Comparison of ENCODE assay signal across 14 mouse cellular contexts in the genomic region with DNA sequence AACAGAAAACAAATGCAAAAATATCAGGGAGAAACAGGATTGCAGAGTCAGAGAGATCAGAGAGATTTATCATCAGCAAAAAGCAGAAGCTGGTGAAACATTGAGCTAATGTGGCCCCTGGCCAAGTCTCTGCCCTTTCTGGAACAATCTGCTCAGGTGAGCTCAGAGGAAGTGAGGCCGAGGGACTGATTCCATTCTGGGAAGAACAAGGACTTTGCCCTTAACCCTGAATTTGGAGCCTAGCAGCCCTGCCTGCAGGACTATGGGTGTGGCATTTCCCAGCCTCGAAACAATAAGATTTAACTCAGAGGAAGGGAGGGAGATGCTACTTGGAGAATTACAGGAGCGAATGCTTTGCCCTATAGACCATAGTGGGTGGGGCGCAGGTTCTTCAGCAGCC. TPM values are rescaled to one million over a fixed set of nuclear protein-coding genes. Genes with fewer than 3 reads are reported as not detected.
DNase-seq lines count a peak whose midpoint lies in the region; ATAC-seq and TF ChIP-seq lines count a peak whose summit lies in the region.
"Had no signal": no experiment of that assay in that cellular context is flagged by ENCODE, and none has a peak within 500 bp of the region (broad histone marks: within the 10 kb centered on the region; RNA-seq: fewer than 3 reads in every experiment).

No protein-coding gene starts in this region.

- no peak overlapping the region for H3K4me2 ChIP-seq in kidney, embryonic 15.5 days
- H3K4me2 ChIP-seq in intestine, embryonic 14.5 days (ENCODE audit: low read length): no peak overlapping the region
- H3K4me2 ChIP-seq: embryonic facial prominence, embryonic 13.5 days; midbrain, embryonic 12.5 days had no signal

- DNase-seq in adrenal gland, adult (ENCODE audit: inconsistent age in 2 of 2, low spot score in 1 of 2): peak; percentile 33 to 35
- DNase-seq in adrenal gland, adult 18-20 months (ENCODE audit: low spot score in 2 of 2): no peak
- DNase-seq in kidney, adult 2 months: peak; percentile 93
- no peak for DNase-seq in intestine, embryonic 14.5 days (ENCODE audit: low spot score)
- peak; percentile 23 to 47 for DNase-seq in kidney, postnatal 4 days
- no peak for DNase-seq in layer of hippocampus, adult 8-10 months (ENCODE audit: low spot score in 2 of 2)
- DNase-seq: lung, postnatal 36 days had no signal

- no peaks in the 10 kb centered on the region for H3K9me3 ChIP-seq in kidney, embryonic 15.5 days (replicated peaks)
- H3K9me3 ChIP-seq in intestine, embryonic 14.5 days (ENCODE audit: control insufficient read depth, low read length): no peaks in the 10 kb centered on the region
- H3K9me3 ChIP-seq: embryonic facial prominence, embryonic 13.5 days; forebrain, embryonic 10.5 days; midbrain, embryonic 12.5 days had no signal

- no peak overlapping the region for H3K4me3 ChIP-seq in kidney, adult 2 months (ENCODE audit: insufficient read depth, low read depth, low read length)
- H3K4me3 ChIP-seq in kidney, embryonic 15.5 days (replicated peaks): no peak overlapping the region
- no peak overlapping the region for H3K4me3 ChIP-seq in intestine, embryonic 14.5 days (ENCODE audit: low read depth, low read length)
- H3K4me3 ChIP-seq: embryonic facial prominence, embryonic 13.5 days; forebrain, embryonic 10.5 days; left cerebral cortex, adult 2 months; midbrain, embryonic 12.5 days had no signal

- no peaks in the 10 kb centered on the region for H3K27me3 ChIP-seq in kidney, adult 2 months (replicated peaks; ENCODE audit: control insufficient read depth, insufficient read depth, low read length)
- H3K27me3 ChIP-seq in kidney, embryonic 15.5 days: no peaks in the 10 kb centered on the region
- no peaks in the 10 kb centered on the region for H3K27me3 ChIP-seq in intestine, embryonic 14.5 days (replicated peaks; ENCODE audit: control insufficient read depth, insufficient read depth, low read length)
- H3K27me3 ChIP-seq: embryonic facial prominence, embryonic 13.5 days had no signal

- H3K27ac ChIP-seq in kidney, adult 2 months (ENCODE audit: insufficient read depth, low read depth, low read length): no peak overlapping the region
- no peak overlapping the region for H3K27ac ChIP-seq in kidney, embryonic 15.5 days
- H3K27ac ChIP-seq in intestine, embryonic 14.5 days (ENCODE audit: low read depth): no peak overlapping the region
- H3K27ac ChIP-seq: embryonic facial prominence, embryonic 13.5 days; forebrain, embryonic 10.5 days; kidney, postnatal 0 days; left cerebral cortex, adult 2 months; midbrain, embryonic 12.5 days had no signal

- 42% methylated on average over 4 of the region's 4 CpGs for WGBS in kidney, adult 2 months
- WGBS in kidney, embryonic 15.5 days: 76% methylated on average over 4 of the region's 4 CpGs
- 61% methylated on average over 4 of the region's 4 CpGs for WGBS in intestine, embryonic 14.5 days

- TF ChIP-seq POLR2A in kidney, adult 2 months (IDR thresholded peaks at IDR 0.05; ENCODE audit: low read depth, low read length): no peak

- ATAC-seq in kidney, embryonic 15.5 days (replicated peaks; ENCODE audit: low FRiP score): no peak
- ATAC-seq in intestine, embryonic 14.5 days (replicated peaks; ENCODE audit: low FRiP score, low TSS enrichment, low read depth): peak; percentile 61; the same call in 1 of the 2 replicates
- no peak for ATAC-seq in monocyte, adult 5-6 weeks (replicated peaks; ENCODE audit: insufficient number of reproducible peaks, low FRiP score, low TSS enrichment, poor library complexity, severe bottlenecking)

- no peak for TF ChIP-seq CTCF in kidney, adult 2 months (conservative IDR thresholded peaks at IDR 0.05; ENCODE audit: insufficient read depth, insufficient read length, low read depth, low read length)

- no peak overlapping the region for H3K9ac ChIP-seq in kidney, embryonic 15.5 days
- H3K9ac ChIP-seq in intestine, embryonic 14.5 days (ENCODE audit: low read length): no peak overlapping the region
- H3K9ac ChIP-seq: embryonic facial prominence, embryonic 13.5 days; midbrain, embryonic 12.5 days had no signal

- peaks cover 13% of the 10 kb centered on the region; the same call in 1 of the 2 replicates for H3K4me1 ChIP-seq in kidney, adult 2 months (ENCODE audit: control insufficient read depth, insufficient read depth, low read length)
- 0 out of 2 replicates have a peak, but pooled peaks cover 8% of the 10 kb centered on the region for H3K4me1 ChIP-seq in kidney, embryonic 15.5 days
- H3K4me1 ChIP-seq in intestine, embryonic 14.5 days (replicated peaks; ENCODE audit: control insufficient read depth, insufficient read depth, low read length): no peaks in the 10 kb centered on the region

- H3K36me3 ChIP-seq in kidney, adult 2 months (ENCODE audit: control insufficient read depth, insufficient read depth, low read length): no peaks in the 10 kb centered on the region
- no peaks in the 10 kb centered on the region for H3K36me3 ChIP-seq in kidney, embryonic 15.5 days
- no peaks in the 10 kb centered on the region for H3K36me3 ChIP-seq in intestine, embryonic 14.5 days (ENCODE audit: control insufficient read depth, insufficient read depth, low read length)
- H3K36me3 ChIP-seq: embryonic facial prominence, embryonic 13.5 days; forebrain, embryonic 10.5 days; midbrain, embryonic 12.5 days had no signal

RNA-seq across cellular contexts. Expression of a gene that starts 4.7 kb away (rescaled TPM):
- 10 to 100 TPM; 23.8 to 41.1 TPM for total RNA-seq in adrenal gland, adult 18-20 months (2021)
- polyA plus RNA-seq in kidney, adult 2 months (2012; rRNA removed): 20.6 and 25.9 TPM in 2 replicates
- 5.1 and 5.2 TPM in 2 replicates for polyA plus RNA-seq in kidney, embryonic 15.5 days (2015; fragmentation: Nextera tagmentation; extraction: Ambion mirVana)
- polyA plus RNA-seq in intestine, embryonic 14.5 days (2014; fragmentation: Nextera tagmentation; extraction: Ambion mirVana): 5.9 and 6.4 TPM in 2 replicates
- total RNA-seq in layer of hippocampus, adult 8-10 months (2022): 10 to 100 TPM; 49.7 to 60.5 (median 54.2) TPM
- 13.5 to 21.2 TPM (median 17.7 TPM) in 3 replicates for total RNA-seq in monocyte, adult 5-6 weeks (2017)

Comparison
In these comparisons a context has a peak if more than half of its experiments do, and no peak if none do; other contexts are left out.
1. DNase-seq: peak in adrenal gland, adult (2 of 2), kidney, adult 2 months (single experiment) and kidney, postnatal 4 days (2 of 2); none in adrenal gland, adult 18-20 months (0 of 2), intestine, embryonic 14.5 days (single experiment) and layer of hippocampus, adult 8-10 months (0 of 2).